Mouse (Mus musculus) midbrain, postnatal 0 days (tissue): ENCODE results near the gene Nsfl1c. TPM values are rescaled to one million over a fixed set of nuclear protein-coding genes. Genes with fewer than 3 reads are reported as not detected.

ENCODE experiments used
- ATAC-seq: fragments of 200-750 bp; cut with Nextera tagmentation; 2 replicates; pipeline ENCODE4 v1.8.0; 2017; ENCODE audit warnings: moderate number of reproducible peaks, mild to moderate bottlenecking, moderate TSS enrichment, moderate library complexity; ENCODE audit not compliant: low FRiP score
- DNase-seq: peaks from one replicate; pipeline ENCODE4 v3.0.0-alpha.2; 2015; ENCODE audit warnings: low spot score
- H3K27ac ChIP-seq: fragments of 300-500 bp; sonication (generic); 2 replicates; pipeline ENCODE4 v1.5.1; 2014; ENCODE audit warnings: low read depth, mild to moderate bottlenecking, low read length, mixed read lengths
- H3K27me3 ChIP-seq: fragments of 300-500 bp; sonication (generic); 2 replicates; pipeline ENCODE4 v1.6.1; 2014; ENCODE audit warnings: low read length, control low read depth, mixed read lengths; ENCODE audit not compliant: insufficient read depth
- H3K36me3 ChIP-seq: fragments of 300-500 bp; sonication (generic); 2 replicates; pipeline ENCODE4 v1.6.1; 2014; ENCODE audit warnings: low read length, control low read depth, mixed read lengths; ENCODE audit not compliant: insufficient read depth
- H3K4me1 ChIP-seq: fragments of 300-500 bp; sonication (generic); 2 replicates; pipeline ENCODE4 v1.6.1; 2014; ENCODE audit warnings: mild to moderate bottlenecking, control low read depth, antibody characterized with exemption, low read length, mixed read lengths; ENCODE audit not compliant: insufficient read depth
- H3K4me2 ChIP-seq: fragments of 300-500 bp; sonication (generic); 2 replicates; pipeline ENCODE4 v1.6.1; 2014; ENCODE audit warnings: low read depth, mild to moderate bottlenecking, low read length, mixed read lengths; ENCODE audit not compliant: poor library complexity, severe bottlenecking
- H3K4me3 ChIP-seq: fragments of 300-500 bp; sonication (generic); 2 replicates; pipeline ENCODE4 v1.5.1; 2014; ENCODE audit warnings: low read depth, mild to moderate bottlenecking, low read length, moderate library complexity
- H3K9ac ChIP-seq: fragments of 300-500 bp; sonication (generic); replicated peaks from 2 replicates; pipeline ENCODE4 v1.6.1; 2014; ENCODE audit warnings: mild to moderate bottlenecking, low read length, moderate library complexity, mixed read lengths; ENCODE audit not compliant: poor library complexity, severe bottlenecking
- H3K9me3 ChIP-seq: fragments of 300-500 bp; sonication (generic); 2 replicates; pipeline ENCODE4 v1.6.1; 2016; ENCODE audit warnings: low read length, control low read depth
- CTCF ChIP-seq: IDR thresholded peaks from 2 replicates; pipeline ENCODE4 v1.5.1; 2016; ENCODE audit warnings: antibody characterized with exemption, mild to moderate bottlenecking
- WGBS: fragments of 180-500 bp; shearing (Covaris S2); extraction: QIAGEN DNeasy Blood & Tissue Kit; methylation state at CpG from one replicate; pipeline ENCODE4 v1.1.7; 2014; 5-methylcytosine and 5-hydroxymethylcytosine counted together
- polyA plus RNA-seq: library from polyadenylated mRNA; unstranded; fragments of >200 nt; fragmentation: Nextera tagmentation; extraction: Ambion mirVana; gene quantifications from 2 replicates; pipeline ENCODE4 v1.2.1, GENCODE M21; 2015
- total RNA-seq: library from RNA; depleted of rRNA; stranded (reverse); fragments of >200 nt; gene quantifications from 2 replicates; pipeline ENCODE4 v1.2.3, GENCODE M21; 2014

The Nsfl1c gene
- total and polyA plus RNA-seq, 2 experiments from 2014 or later, result 103 to 250 TPM

GRCm38 (mm10) chr2:151512199-151512598, 18.2 kb downstream of the Nsfl1c start:
- no peak overlapping the region for H3K27ac ChIP-seq
- DNase-seq (peak; percentile 72), ATAC-seq (peak; percentile 29; the same call in 1 of the 2 replicates)
- no peaks in the 10 kb centered on the region for H3K4me1 ChIP-seq
- H3K36me3 ChIP-seq, result peaks cover 72% of the 10 kb centered on the region
- no peaks in the 10 kb centered on the region for H3K27me3 ChIP-seq
- no peak overlapping the region for H3K4me3 ChIP-seq
- no peak overlapping the region for H3K9ac ChIP-seq
- no peaks in the 10 kb centered on the region for H3K9me3 ChIP-seq
- no peak overlapping the region for H3K4me2 ChIP-seq
- no peak for TF ChIP-seq CTCF

- no peak overlapping the region for H3K9ac ChIP-seq
- H3K27me3 ChIP-seq, result no peaks in the 10 kb centered on the region
- 79% methylated on average over 3 of the region's 3 CpGs for WGBS
- TF ChIP-seq CTCF, result peak; percentile 41
- H3K27ac ChIP-seq, result no peak overlapping the region
- ATAC-seq (no peak), DNase-seq (no peak)
- H3K4me1 ChIP-seq, result no peaks in the 10 kb centered on the region
- H3K36me3 ChIP-seq, result peaks cover 64% of the 10 kb centered on the region
- no peak overlapping the region for H3K4me2 ChIP-seq
- no peak overlapping the region for H3K4me3 ChIP-seq
- no peaks in the 10 kb centered on the region for H3K9me3 ChIP-seq
Measured at GRCm38 (mm10) chr2:151513525-151514285, 19.7 kb downstream of the Nsfl1c start.

GRCm38 (mm10) chr2:151519000-151519399, 25.0 kb downstream of the Nsfl1c start:
- H3K9ac ChIP-seq, result no peak overlapping the region
- TF ChIP-seq CTCF, result no peak; the same call in 1 of the 2 replicates
- no peak overlapping the region for H3K27ac ChIP-seq
- DNase-seq (no peak), ATAC-seq (no peak)
- H3K4me1 ChIP-seq, result no peaks in the 10 kb centered on the region
- H3K4me2 ChIP-seq, result no peak overlapping the region
- peaks cover 22% of the 10 kb centered on the region for H3K36me3 ChIP-seq
- no peak overlapping the region for H3K4me3 ChIP-seq
- H3K27me3 ChIP-seq, result no peaks in the 10 kb centered on the region
- H3K9me3 ChIP-seq, result no peaks in the 10 kb centered on the region
- WGBS, result 92% methylated on average over 2 of the region's 2 CpGs

GRCm38 (mm10) chr2:151524324-151525041, 30.5 kb downstream of the Nsfl1c start:
- Histone ChIP-seq H3K4me1 (no peaks in the 10 kb centered on the region), H3K4me3 (no peak overlapping the region), H3K27ac (no peak overlapping the region), H3K9ac (no peak overlapping the region), H3K4me2 (no peak overlapping the region), H3K36me3 (peaks cover 7% of the 10 kb centered on the region; the same call in 1 of the 2 replicates), H3K27me3 (no peaks in the 10 kb centered on the region), H3K9me3 (no peaks in the 10 kb centered on the region)
- TF ChIP-seq CTCF, result no peak
- ATAC-seq (no peak), DNase-seq (no peak)
- WGBS, result 67% methylated on average over 4 of the region's 4 CpGs

GRCm38 (mm10) chr2:151525520-151525919, 31.5 kb downstream of the Nsfl1c start:
- WGBS, result 76% methylated on average over 2 of the region's 2 CpGs

GRCm38 (mm10) chr2:151528066-151528465, 34.1 kb downstream of the Nsfl1c start:
- Histone ChIP-seq H3K4me1 (no peaks in the 10 kb centered on the region), H3K9me3 (no peaks in the 10 kb centered on the region), H3K36me3 (peaks cover 7% of the 10 kb centered on the region; the same call in 1 of the 2 replicates), H3K27me3 (no peaks in the 10 kb centered on the region), H3K27ac (no peak overlapping the region), H3K4me3 (no peak overlapping the region), H3K9ac (no peak overlapping the region), H3K4me2 (no peak overlapping the region)
- ATAC-seq (no peak), DNase-seq (no peak)
- no peak for TF ChIP-seq CTCF
- 85% methylated on average over 1 of the region's 1 CpGs for WGBS

More at GRCm38 (mm10) chr2:151525520-151525919, 31.5 kb downstream of the Nsfl1c start:
- H3K4me1 ChIP-seq, result no peaks in the 10 kb centered on the region
- H3K36me3 ChIP-seq, result peaks cover 7% of the 10 kb centered on the region; the same call in 1 of the 2 replicates
- no peak overlapping the region for H3K4me2 ChIP-seq
- no peaks in the 10 kb centered on the region for H3K27me3 ChIP-seq
- H3K4me3 ChIP-seq, result no peak overlapping the region
- H3K9ac ChIP-seq, result no peak overlapping the region
- no peak for TF ChIP-seq CTCF
- no peaks in the 10 kb centered on the region for H3K9me3 ChIP-seq
- no peak overlapping the region for H3K27ac ChIP-seq
- ATAC-seq (no peak), DNase-seq (no peak)
